Mouse (Mus musculus) bone marrow macrophage, adult 2 months (primary cell): ENCODE measurements around the gene Kctd14.

Experiments used
- CTCF ChIP-seq: IDR thresholded peaks from 2 replicates; pipeline ENCODE4 v1.5.1; 2012; ENCODE audit warnings: low read depth, mild to moderate bottlenecking, low read length, moderate library complexity
- POLR2A ChIP-seq: IDR thresholded peaks from 2 replicates; pipeline ENCODE4 v1.6.1; 2012; ENCODE audit warnings: mild to moderate bottlenecking, low read depth, low read length, borderline replicate concordance

- TF ChIP-seq CTCF (no peak), POLR2A (no peak)
These were observed 44.0 kb upstream of the Kctd14 start for GRCm38 (mm10) chr7:97407145-97407544.
